Mouse (Mus musculus): ENCODE results near the gene Myo16.

Myo16 gene

DNA sequence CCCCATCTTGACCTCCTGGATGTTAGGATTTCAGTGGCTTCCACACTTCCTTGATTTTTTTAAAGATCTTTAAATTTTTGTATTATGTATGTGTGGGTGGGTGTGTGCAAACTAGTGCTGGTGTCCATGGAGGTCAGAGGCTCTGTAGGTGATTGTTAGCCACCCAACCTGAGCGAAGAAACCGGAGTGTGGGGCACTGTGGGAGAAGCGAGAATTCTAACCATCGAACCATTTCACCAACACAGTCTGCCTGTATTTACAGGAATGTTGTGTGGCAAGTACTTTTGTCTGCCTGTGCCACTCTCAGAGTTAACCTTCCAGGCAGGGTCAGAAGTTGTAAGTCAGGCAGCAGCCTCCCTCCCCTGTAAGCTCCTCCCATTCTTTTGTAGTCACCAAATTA lies 22.3 kb downstream of the Myo16 start:
- DNase-seq (ENCODE audit: low spot score in 2 of 2): no peak

DNA sequence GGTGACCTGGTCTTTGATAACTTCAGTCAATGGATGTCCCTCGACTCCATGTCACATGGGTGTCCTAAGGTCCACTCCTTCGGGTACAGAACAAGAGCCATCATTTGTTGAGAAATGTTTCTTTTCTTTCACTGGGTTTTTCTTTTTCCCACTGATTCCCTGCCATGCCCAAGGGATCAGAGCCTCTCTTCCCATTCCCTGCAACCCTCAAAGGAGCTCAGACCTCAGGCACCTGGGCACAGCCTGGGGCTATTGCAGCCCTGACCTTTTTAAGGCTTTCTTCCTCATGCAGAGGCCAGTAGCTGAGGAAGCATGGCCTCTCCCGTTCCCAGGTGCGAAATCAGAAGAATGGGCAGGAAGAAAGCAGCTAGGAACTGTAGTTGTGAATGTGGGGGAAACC lies 23.4 kb downstream of the Myo16 start:
- DNase-seq (ENCODE audit: low spot score in 2 of 2): no peak

- DNase-seq (ENCODE audit: low spot score in 2 of 2): no peak
These were observed 25.3 kb downstream of the Myo16 start for GRCm38 (mm10) chr8:10178986-10179385.

DNA sequence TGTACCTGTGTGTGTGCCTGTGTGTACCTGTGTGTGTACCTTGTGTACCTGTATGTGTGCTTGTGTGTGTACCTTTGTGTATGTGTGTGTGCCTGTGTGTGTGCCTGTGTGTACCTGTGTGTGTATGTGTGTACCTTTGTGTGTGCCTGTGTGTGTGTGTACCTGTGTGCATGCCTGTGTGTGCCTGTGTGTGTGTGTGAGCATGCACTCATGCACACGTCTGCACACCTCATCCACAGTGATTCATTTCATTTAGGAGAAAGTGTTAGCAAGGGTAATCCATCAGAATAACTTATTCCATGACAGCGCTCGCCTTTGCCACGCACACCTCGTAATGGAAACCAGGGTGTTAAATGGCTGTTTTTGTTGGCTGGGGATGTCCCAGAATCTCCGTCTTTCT lies 36.9 kb downstream of the Myo16 start:
- DNase-seq (ENCODE audit: low spot score in 2 of 2): no peak

DNA sequence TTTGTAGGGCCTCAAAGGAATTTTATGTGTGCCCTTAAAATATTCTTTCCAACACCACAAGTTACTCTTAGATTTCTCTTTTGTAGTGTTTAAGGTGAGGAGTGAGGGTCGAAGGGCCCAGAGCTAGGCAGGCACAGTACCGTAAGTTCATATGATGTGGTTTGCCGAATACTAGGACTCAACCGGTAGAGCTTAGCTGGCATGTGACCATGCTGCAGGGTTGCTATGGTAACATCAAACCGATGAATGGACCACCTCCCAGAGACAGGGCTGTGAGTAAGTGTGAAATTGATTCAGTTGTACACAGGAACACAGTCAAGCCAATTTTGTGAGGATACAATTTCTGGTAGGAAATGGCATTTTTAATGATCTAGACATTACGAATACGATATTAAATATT lies 44.5 kb downstream of the Myo16 start:
- no peak for DNase-seq (ENCODE audit: low spot score in 2 of 2)

DNA sequence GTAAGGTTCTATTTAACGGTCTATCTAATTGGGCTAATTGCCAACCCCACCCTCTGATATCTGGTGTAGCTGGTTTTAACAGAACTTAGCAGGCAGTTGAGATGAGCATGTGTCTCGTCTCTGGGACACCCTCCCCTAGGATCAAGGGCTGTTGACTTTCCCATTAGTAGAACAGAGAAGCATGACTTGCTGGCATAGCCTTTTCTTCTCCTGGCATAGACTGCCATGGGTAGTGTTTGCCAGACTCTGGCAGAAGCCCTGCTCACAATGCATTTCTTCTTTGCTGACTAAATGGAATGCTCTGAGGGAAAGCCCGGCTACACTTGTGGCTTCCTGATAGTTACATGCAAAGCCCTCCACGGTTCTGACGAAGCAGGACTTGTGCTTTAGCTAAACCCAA lies 45.6 kb downstream of the Myo16 start:
- no peak for DNase-seq (ENCODE audit: low spot score in 2 of 2)

DNA sequence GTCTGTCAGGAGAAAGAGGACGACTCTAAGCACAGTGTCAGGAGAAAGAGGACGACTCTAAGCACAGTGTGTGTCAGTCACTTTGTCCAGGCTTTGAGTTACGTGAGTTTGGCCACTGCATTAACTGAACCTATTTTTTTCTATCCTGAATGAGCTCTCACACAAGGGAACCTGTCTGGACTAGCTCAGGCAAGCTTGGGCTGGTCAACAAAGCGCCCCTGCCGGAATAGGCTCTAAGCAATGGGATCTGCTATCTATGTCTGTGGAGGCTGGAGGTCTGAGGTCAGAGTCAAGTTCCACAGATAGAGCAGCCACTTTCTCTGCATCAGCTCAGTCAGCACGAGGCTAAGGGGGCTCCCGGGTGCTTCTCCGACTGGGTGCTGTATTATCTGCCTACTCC lies 46.3 kb downstream of the Myo16 start:
- no peak for DNase-seq (ENCODE audit: low spot score in 2 of 2)

GRCm38 (mm10) chr8:10215023-10215422 lies 61.3 kb downstream of the Myo16 start:
- no peak for DNase-seq (ENCODE audit: low spot score in 2 of 2)

DNA sequence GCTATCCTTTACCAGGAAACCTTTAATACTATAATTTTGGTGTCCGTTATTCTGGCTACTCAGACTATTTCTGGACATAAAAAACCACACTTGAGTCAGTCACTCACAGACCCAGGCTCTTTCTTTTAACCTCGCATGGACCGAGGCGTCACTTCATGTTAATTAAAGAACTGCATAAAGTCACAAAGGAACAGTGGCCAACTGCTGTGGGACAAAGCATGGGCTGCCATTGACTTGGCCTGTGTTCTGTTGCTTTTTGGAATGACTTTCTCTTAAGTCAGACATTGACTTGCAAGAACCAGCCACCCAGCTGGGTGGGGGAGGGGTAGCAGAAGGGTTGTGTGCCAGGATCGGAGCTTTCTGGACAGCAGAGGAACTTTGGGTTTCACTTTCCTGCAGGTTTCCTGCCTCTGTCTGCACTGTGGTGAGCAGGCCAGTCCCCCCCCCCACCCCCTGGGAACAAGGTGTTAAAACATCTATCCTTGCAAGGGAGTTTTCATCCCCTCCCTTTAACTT lies 66.1 kb downstream of the Myo16 start:
- no peak for DNase-seq (ENCODE audit: low spot score in 2 of 2)

DNA sequence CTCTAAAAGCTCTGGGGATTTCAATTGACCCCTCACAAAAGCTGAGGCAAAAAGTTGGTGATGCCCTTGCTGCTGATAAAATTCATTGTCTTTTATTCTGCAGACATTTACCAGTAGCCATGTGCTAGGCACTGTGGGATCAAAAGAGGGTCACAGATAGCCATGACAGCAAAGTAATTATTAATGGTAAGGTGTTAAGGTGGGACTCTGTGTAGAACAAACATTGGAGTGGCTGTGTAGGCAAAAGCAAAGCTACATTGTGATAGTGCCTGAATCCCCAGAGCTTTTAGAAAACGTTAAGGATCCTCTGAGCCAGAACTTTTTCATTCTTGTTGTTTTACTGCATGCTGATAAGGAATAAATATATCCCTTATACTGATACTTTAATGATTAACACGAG lies 69.1 kb downstream of the Myo16 start:
- DNase-seq (ENCODE audit: low spot score in 2 of 2): no peak

DNA sequence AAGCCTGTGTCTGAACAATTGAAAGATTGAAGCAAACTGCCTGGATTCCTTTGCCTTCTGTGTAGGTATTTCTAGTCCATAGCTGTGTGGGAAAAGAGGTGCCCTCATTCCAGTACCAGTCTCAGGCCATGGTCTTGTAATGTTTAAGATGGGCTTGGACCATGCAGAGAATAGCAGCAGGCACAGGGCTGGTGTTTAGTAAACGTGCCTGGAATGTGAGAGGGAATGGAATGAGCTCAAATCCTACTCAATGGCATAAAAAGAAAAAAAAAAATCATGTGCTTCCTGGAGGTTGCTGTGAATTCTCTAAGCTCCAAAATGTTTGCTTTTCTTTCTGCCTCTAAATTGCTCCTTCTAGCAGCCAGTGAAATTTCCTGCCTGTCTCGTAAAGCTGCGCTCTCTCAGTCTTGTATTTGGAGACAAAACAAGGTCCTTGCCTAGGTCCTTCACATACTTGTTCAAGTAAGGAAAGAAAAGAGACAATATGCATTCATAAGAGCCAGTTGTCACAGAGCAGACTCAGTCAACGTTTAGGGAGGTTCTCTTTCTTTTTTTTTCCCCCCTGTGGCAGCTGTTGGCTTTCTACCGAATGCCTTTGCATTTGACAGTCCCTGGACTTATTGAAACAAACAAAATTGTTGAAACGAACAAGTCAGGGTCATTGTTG lies 70.0 kb downstream of the Myo16 start:
- DNase-seq (ENCODE audit: low spot score in 2 of 2): no peak

DNA sequence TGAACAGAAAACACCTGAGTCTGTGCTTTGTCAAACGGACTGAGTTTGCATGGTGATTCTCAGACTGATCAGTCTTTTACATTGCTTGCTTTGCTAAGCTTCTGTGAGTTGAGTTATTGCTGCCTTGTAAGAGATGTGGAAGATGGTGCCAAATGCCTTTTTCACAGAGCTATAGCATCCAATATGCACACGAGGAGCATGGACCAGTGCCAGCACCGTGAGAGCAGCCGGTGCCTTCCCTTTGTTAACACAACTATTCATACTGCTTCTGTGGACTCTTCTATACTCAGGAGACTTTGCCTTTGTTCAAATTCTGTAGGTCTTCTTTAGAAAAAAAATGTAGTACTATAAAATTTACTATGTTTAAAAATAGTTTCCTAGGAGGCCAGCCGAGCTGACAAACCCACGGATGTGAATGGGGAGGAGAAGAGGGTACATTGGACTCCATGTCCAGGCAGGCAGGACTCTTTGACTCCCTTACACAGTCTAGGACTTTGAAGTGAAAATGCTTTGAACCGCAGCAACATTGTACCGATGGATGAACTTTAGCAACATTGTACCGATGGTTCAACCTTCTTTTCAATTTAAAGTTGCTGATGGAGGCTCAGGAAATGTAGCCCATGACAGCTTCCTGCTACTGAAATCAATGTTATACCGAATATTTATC lies 70.7 kb downstream of the Myo16 start:
- DNase-seq (ENCODE audit: low spot score in 2 of 2): no peak

- no peak for DNase-seq (ENCODE audit: low spot score in 2 of 2)
These were observed 71.3 kb downstream of the Myo16 start for GRCm38 (mm10) chr8:10225018-10225417.

DNA sequence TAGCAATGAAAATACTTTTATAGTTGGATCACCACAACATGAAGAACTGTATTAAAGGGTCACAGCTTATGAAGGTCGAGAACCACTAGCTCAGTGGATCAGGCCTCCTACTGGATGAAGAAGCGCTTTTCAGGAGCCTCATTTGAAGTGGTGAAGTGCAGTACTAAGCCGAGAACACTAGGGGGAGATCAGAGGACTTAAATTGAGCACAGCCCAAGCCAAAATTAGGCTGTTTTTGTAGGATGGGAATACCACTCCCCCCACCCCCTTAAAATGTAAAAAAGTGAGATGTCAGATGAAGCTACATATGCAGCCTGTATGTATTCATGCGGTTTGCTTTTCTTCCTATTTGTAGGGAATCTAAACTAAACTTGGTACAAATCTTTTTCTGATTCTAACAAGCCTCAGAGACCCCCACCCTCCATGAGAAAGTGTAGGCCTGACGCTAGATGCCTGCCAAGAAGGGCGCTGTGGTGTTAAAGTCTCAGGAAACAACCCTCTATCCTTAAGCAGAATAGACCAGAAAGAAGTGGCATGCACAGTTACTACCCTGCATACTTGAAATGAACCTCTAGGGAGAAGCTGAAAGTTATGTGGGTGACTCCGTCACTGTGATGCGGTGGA lies 77.1 kb downstream of the Myo16 start:
- peak in 1 of 2 experiments; percentile 8 for DNase-seq (ENCODE audit: low spot score in 2 of 2)

GRCm38 (mm10) chr8:10234516-10234915 lies 80.8 kb downstream of the Myo16 start:
- DNase-seq (ENCODE audit: low spot score in 2 of 2): no peak

- no peak for DNase-seq (ENCODE audit: low spot score in 2 of 2)
These were observed 89.6 kb downstream of the Myo16 start for GRCm38 (mm10) chr8:10243344-10243743.

GRCm38 (mm10) chr8:10249156-10249555 lies 95.4 kb downstream of the Myo16 start:
- no peak for DNase-seq (ENCODE audit: low spot score in 2 of 2)

GRCm38 (mm10) chr8:10255741-10256140 lies 102.0 kb downstream of the Myo16 start:
- no peak for DNase-seq (ENCODE audit: low spot score in 2 of 2)

GRCm38 (mm10) chr8:10256563-10256962 lies 102.9 kb downstream of the Myo16 start:
- DNase-seq (ENCODE audit: low spot score in 2 of 2): no peak

DNA sequence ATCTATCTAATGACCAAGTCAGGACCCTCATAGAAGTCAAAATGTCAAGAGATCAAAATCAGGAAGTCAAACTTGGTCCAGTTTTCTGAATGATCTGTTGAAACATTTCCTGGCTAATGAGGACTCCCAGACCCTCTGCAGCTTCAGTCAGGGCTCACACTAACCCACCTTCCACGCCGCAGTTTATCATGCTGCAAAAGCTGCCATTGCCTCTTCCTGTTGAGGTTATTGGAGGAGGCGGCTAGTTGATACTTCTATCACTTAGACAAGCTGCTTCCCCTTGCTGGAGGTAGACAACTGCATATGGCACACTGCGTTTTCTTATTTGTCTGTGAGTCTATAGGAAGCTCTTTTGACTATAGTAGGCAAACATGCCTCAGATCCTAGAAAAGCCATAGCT lies 116.4 kb downstream of the Myo16 start:
- DNase-seq (ENCODE audit: low spot score in 2 of 2): no peak

DNA sequence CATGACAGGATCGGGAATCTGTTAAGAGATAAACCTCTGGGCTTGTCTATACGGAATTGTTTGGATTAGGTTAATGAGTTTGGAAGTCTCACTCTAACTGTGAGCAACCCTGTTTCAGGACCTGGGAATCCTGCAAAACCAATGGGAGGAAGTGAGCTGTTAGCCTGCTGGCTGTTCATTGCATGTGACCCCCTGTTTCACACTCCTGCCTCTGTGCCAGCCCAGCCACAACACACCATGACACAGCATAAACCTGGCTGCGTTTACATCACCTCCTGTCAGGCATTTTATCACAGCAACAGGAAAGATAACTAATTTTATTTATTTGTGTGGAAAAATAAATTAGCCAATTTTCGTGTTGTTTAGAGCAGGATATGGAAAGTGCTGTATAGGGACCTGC lies 138.9 kb downstream of the Myo16 start:
- DNase-seq (ENCODE audit: low spot score in 2 of 2): no peak

GRCm38 (mm10) chr8:10300797-10301196 lies 147.1 kb downstream of the Myo16 start:
- DNase-seq (ENCODE audit: low spot score in 2 of 2): no peak

DNA sequence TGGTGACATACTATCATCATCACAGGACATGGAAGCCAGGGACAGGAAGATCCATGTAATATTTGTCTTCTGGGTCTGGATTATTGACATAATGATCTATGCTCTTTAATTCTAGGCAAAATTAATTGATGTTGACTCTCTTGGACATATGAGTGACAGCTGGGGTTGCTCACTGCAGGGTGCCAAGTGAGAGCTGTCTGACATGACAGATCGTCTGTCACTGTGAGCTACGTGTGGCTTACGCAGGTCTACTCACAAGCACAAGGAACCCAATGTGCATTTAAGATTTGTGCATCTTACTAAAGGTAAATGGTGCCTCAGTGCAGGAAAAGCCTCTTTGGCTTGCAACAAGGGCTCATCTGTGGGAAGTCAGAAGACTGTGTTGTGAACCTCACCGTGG lies 149.3 kb downstream of the Myo16 start:
- no peak for DNase-seq (ENCODE audit: low spot score in 2 of 2)
